Mouse (Mus musculus) CD4-positive, CD25-positive, alpha-beta regulatory T cell (primary cell): ENCODE measurements around the gene Catip. TPM values are rescaled to one million over a fixed set of nuclear protein-coding genes. Genes with fewer than 3 reads are reported as not detected.

ENCODE experiments used
- polyA plus RNA-seq: library from polyadenylated mRNA; unstranded; fragments of 100-300 nt; shearing (Covaris generic); gene quantifications from one replicate; pipeline ENCODE4 v1.2.1, GENCODE M21; 2017

The Catip gene
- polyA plus RNA-seq, result not detected

GRCm38 (mm10) chr1:74361812-74362211, at the start of gene Catip:
TSS of gene Catip (plus strand) at chr1:74362108.

DNA sequence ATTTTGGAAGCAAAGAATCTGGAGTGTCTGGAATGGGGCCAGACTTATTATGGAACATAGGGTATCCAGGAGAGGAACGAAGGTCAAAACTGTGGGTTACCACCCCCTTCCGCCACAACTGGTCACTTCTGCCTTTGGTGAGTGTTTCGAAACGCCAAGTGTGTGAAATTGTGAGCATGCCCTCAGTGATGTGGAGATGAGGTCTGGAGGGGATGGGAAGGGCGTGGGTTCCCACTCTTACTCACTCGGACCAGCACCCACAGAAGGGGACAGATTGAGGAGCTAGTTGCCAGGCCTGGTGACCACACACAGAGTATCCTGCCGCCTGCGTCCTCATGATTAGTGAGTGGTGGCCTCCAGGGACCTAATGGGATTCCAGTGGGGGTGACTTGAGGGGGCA, 13.1 kb downstream of the Catip start, which contains the start of gene Slc11a1:
Gene Slc11a1, plus strand, starts transcription at position 216 of the 400 bp plus-strand sequence.

DNA sequence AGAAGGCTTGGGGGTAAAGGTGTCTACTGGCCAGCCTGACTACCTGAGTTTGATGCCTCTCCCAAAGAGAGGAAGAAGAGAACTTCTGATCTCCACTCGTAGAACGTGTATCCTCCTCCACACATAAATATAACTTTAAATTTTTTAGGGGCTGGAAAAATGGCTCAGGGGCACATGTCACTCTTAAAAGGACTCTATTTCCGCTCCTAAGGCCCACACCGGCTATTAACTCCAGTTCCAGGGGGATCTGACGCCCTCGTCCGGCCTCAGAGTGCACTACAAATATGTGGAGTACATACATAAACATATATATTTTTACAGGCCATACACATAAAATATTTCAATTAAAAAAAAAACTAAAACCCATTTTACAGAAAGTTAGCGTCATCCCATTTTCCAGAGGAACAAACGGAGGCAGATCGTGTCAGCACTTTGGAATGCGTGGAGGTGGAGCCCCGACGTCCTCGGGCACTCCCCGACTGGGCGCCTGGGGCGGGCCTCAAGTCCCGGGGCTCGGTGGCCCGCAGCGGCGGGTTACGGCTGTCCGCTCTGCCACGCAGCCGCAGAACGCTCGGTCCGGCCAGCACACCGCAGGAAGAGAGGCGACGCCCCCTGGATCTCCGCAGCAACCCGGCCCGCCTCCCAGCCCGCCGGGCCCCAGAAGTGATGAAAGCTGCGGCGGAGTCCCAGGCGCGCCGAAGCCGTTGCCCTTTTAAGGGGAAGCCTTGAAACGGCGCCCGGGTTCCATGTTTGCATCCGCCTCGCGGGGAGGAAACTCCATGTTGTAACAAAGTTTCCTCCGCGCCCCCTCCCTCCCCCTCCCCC, 29.2 kb downstream of the Catip start, which contains the start of gene Ctdsp1:
Gene Ctdsp1, plus strand, starts transcription at position 586 of the 825 bp plus-strand sequence.

DNA sequence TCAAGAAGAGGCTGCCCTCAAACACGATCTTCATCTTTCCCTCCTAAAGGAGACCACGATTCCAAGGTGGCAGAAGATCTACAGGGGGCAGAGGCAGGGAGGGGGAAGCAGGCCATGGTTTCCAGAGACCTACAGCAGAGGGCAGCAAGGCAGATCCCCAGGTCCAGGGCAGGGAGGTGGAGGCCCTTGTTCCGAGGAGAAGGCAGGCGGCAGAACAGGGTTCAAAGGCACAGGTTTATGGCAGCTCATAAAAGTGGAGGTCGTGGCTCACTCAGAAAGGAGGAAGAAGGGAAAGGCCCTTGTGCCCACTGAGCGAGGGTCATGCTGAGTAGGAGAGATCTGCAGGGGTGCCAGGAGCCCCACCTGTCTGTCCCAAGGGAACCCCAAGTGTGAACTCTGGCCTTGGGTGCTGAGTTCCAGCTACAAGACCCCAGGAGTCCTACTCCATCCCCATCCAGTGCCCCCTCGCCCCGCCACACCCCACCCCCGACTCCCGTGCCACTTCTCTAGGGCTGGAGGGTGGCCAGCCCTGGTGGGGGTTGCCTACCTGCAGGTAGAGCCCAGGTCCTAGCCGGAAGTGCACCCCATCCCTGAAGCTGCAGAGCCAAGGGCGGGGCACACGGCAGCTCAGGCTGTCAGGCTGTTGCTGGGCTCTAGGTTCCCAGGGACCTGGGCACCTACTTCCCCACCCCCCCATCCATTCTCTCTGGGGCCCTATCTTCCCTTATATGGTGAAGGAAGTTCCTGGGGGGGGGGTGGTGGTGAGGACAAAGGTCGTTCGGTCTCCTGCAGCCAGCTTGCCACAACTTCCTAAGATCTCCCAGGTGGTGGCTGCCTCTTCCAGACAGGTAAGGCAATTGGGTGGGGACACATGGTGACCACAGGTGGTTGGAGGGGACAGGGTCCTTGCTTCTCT, 46.9 kb downstream of the Catip start, which contains the start of gene Vil1:
Gene Vil1, plus strand, starts transcription at position 788 of the 916 bp plus-strand sequence.

Other genes starting within 250 kb of the Catip start
- 27.7 TPM for gene Tns1, start 237.7 kb upstream of the Catip start, polyA plus RNA-seq
- 0.07 TPM for gene Rufy4, start 236.6 kb upstream of the Catip start, polyA plus RNA-seq
- 0.07 TPM for gene Cxcr2, start 208.1 kb upstream of the Catip start, polyA plus RNA-seq
- gene Cxcr1, start 167.5 kb upstream of the Catip start, polyA plus RNA-seq, result not detected
- 1,046 TPM for gene Arpc2, start 126.0 kb upstream of the Catip start, polyA plus RNA-seq
- 0.17 TPM for gene Gpbar1, start 83.6 kb upstream of the Catip start, polyA plus RNA-seq
- 242 TPM for gene Aamp, start 77.4 kb upstream of the Catip start, polyA plus RNA-seq
- gene Pnkd, start 77.2 kb upstream of the Catip start, polyA plus RNA-seq, result 63.7 TPM
- 12.8 TPM for gene Tmbim1, start 56.5 kb upstream of the Catip start, polyA plus RNA-seq
- gene Slc11a1, start 13.1 kb downstream of the Catip start, polyA plus RNA-seq, result 1.7 TPM
- gene Ctdsp1, start 29.4 kb downstream of the Catip start, polyA plus RNA-seq, result 5.1 TPM
- 0.17 TPM for gene Vil1, start 47.3 kb downstream of the Catip start, polyA plus RNA-seq
- gene Cnot9, start 143.9 kb downstream of the Catip start, polyA plus RNA-seq, result 33.4 TPM
- 0.12 TPM for gene Plcd4, start 180.8 kb downstream of the Catip start, polyA plus RNA-seq
- 14.4 TPM for gene Usp37, start 182.2 kb downstream of the Catip start, polyA plus RNA-seq
- gene Zfp142, start 226.1 kb downstream of the Catip start, polyA plus RNA-seq, result 20.0 TPM
- 13.3 TPM for gene Bcs1l, start 226.2 kb downstream of the Catip start, polyA plus RNA-seq
- 27.3 TPM for gene Rnf25, start 239.3 kb downstream of the Catip start, polyA plus RNA-seq
- gene Stk36, start 239.3 kb downstream of the Catip start, polyA plus RNA-seq, result not detected